Mouse (Mus musculus): ENCODE data around the gene Fstl3.

GRCm38 (mm10) chr10:79768400-79768799 is 8.7 kb upstream of the Fstl3 start:
- TF ChIP-seq CTCF (IDR thresholded peaks at IDR 0.05; ENCODE audit: low read depth) (peak; percentile 93), EP300 (IDR thresholded peaks at IDR 0.05; ENCODE audit: low read depth) (no peak)

Measured in heart, postnatal 0 days (tissue).